Mouse (Mus musculus) hindbrain, embryonic 16.5 days (tissue): ENCODE data around the gene Rinl. TPM values are rescaled to one million over a fixed set of nuclear protein-coding genes. Genes with fewer than 3 reads are reported as not detected.

Experiments
- ATAC-seq: fragments of 200-750 bp; cut with Nextera tagmentation; 2 replicates; pipeline ENCODE4 v1.8.0; 2017; ENCODE audit warnings: moderate TSS enrichment, moderate library complexity
- H3K27ac ChIP-seq: fragments of 300-500 bp; sonication (generic); 2 replicates; pipeline ENCODE4 v1.5.1; 2014; ENCODE audit warnings: low read depth, mild to moderate bottlenecking, control low read depth, low read length, moderate library complexity
- H3K27me3 ChIP-seq: fragments of 300-500 bp; sonication (generic); replicated peaks from 2 replicates; pipeline ENCODE4 v1.6.1; 2014; ENCODE audit warnings: low read length; ENCODE audit not compliant: control insufficient read depth, insufficient read depth
- H3K36me3 ChIP-seq: fragments of 300-500 bp; sonication (generic); 2 replicates; pipeline ENCODE4 v1.6.1; 2014; ENCODE audit warnings: mild to moderate bottlenecking, low read length, moderate library complexity, mixed read lengths; ENCODE audit not compliant: control insufficient read depth, insufficient read depth
- H3K4me1 ChIP-seq: fragments of 300-500 bp; sonication (generic); 2 replicates; pipeline ENCODE4 v1.6.1; 2014; ENCODE audit warnings: low read depth, low read length; ENCODE audit not compliant: control insufficient read depth, insufficient read depth
- H3K4me2 ChIP-seq: fragments of 300-500 bp; sonication (generic); 2 replicates; pipeline ENCODE4 v1.6.1; 2014; ENCODE audit warnings: mild to moderate bottlenecking, low read length, control low read depth, moderate library complexity
- H3K4me3 ChIP-seq: fragments of 300-500 bp; sonication (generic); 2 replicates; pipeline ENCODE4 v1.5.1; 2014; ENCODE audit warnings: mild to moderate bottlenecking, low read length, control low read depth, moderate library complexity
- H3K9ac ChIP-seq: fragments of 300-500 bp; sonication (generic); 2 replicates; pipeline ENCODE4 v1.6.1; 2014; ENCODE audit warnings: low read depth, mild to moderate bottlenecking, control low read depth, low read length, moderate library complexity
- H3K9me3 ChIP-seq: fragments of 300-500 bp; sonication (generic); 2 replicates; pipeline ENCODE4 v1.6.1; 2014; ENCODE audit warnings: mild to moderate bottlenecking, low read length, moderate library complexity; ENCODE audit not compliant: control insufficient read depth
- WGBS: fragments of 180-500 bp; shearing (Covaris S2); extraction: QIAGEN DNeasy Blood & Tissue Kit; methylation state at CpG from one replicate; pipeline ENCODE4 v1.1.7; 2014; 5-methylcytosine and 5-hydroxymethylcytosine counted together
- polyA plus RNA-seq: library from polyadenylated mRNA; unstranded; fragments of >200 nt; fragmentation: Nextera tagmentation; extraction: Ambion mirVana; gene quantifications from 2 replicates; pipeline ENCODE4 v1.2.1, GENCODE M21; 2015

Gene Rinl
- polyA plus RNA-seq, 1 experiment from 2014 or later = 2.8 TPM

DNA sequence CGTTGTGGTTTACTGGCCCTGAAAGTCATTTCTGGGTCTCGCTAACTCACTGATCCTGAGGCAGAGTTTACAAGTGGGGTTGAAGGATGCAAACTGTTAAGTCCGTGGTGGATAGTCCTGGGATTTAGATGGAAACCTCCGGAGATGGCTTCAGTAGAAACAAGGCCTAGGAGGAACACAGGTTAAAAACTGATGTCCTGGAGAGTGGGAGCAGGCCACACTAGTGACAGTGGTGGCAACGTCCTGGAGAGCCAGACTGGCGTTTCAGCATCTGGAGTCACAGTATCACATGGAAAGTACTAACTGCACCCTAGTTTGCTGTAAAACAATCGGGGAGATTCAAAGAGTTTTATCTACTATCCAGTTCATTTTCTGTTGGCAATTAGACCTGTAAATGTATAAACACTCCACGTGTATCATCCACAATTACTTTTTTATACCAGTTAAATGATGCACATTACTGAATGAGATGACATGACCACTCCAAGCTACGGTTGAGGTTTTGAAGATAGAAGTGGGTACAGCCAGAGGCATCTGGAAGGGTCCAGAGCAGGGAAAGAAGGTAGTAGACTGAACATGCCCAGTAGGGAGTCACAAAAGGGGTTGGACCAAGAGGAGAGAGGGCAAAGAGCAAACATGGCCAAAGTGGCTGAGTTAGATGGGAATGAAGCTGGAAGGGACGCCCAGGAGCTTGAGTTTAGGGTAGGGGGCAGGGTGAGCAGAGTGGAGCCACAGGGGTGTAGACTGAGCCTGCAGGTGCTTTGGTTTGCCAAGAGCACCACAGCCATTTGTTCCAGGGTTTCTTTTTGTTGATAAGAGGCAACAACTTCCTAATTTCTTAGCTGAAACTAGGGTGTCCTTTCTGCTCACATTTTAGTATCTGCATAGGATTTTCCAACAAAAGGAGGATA lies 34.5 kb downstream of the Rinl start:
- Histone ChIP-seq H3K4me2 (no peak overlapping the region), H3K27ac (peak overlapping the region; percentile 44; the same call in 1 of the 2 replicates), H3K4me3 (no peak overlapping the region), H3K27me3 (no peaks in the 10 kb centered on the region), H3K9ac (no peak overlapping the region), H3K4me1 (peaks cover 18% of the 10 kb centered on the region), H3K36me3 (peaks cover 40% of the 10 kb centered on the region), H3K9me3 (no peaks in the 10 kb centered on the region)
- ATAC-seq = no peak
- 54% methylated on average over 10 of the region's 10 CpGs for WGBS

DNA sequence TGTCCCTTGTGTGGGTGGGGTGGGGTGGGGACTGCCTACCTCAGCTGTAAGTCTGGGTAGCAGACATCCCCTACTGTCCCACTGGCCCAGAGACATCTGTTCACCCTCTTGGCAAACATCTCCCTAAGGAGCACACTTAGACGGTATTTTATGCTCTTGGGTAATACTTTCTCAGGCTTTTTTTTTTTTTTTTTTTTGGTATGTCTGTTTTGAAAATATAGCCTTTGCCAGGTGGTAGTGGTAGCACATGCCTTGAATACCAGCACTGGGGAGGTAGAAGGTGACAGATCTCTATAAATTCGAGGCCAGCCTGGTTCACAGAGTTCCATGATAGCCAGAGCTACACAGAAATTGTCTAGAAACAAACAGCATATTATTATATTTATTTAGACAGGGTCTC lies 35.2 kb downstream of the Rinl start:
- ATAC-seq = no peak
- Histone ChIP-seq H3K9ac (no peak overlapping the region), H3K27me3 (no peaks in the 10 kb centered on the region), H3K9me3 (no peaks in the 10 kb centered on the region), H3K4me1 (peaks cover 18% of the 10 kb centered on the region), H3K4me2 (no peak overlapping the region), H3K27ac (no peak overlapping the region), H3K36me3 (peaks cover 33% of the 10 kb centered on the region), H3K4me3 (no peak overlapping the region)
- 41% methylated on average over 2 of the region's 2 CpGs for WGBS

DNA sequence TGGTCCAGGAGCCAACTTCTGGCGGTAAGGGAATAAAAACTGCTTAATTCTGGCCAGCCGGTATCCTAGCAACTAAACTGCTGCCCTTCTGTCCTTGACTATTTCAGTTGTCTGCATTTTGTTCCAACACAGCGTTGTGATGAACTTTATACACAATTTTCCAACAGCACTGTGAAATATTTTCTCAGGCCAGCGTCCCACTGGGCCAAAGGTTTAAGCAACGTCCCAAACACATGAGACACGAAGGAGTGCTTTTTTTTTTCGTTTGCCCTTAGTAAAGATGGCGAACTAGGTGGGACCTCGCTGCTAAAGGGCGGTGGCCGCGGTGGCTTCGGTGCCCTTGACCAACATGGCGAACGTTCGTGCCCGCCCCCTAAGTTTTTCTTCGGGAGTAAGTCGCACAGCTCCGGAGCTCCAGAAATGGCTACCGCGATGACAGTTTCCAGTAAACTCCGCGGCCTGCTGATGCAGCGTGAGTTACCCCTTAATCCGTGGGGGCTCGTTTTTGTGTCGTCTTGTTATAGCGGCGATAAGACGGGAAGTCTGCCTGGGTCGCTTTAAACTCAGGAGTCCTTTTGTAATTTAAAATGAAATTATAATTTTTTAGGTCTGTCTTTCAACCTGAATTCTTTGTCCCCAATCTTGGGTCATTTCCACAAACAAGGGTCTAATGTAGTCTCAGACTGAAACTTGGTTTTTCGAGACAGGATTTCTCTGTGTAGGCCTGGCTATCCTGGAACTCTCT lies 36.3 kb downstream of the Rinl start, which contains the start of gene Ech1:
Gene Ech1, plus strand, starts transcription at position 277 of the 745 bp plus-strand sequence.
- peak within 1 kb of the TSS; percentile 73 for H3K27ac ChIP-seq
- no peaks in the 10 kb centered on the region for H3K27me3 ChIP-seq
- H3K4me1 ChIP-seq = peaks cover 13% of the 10 kb centered on the region
- peak; percentile 91 for ATAC-seq
- H3K9ac ChIP-seq = peak within 1 kb of the TSS; percentile 70
- peak within 1 kb of the TSS; percentile 62 for H3K4me2 ChIP-seq
- H3K4me3 ChIP-seq = peak within 1 kb of the TSS; percentile 52
- 2% methylated on average over 33 of the region's 33 CpGs for WGBS
- H3K36me3 ChIP-seq = peaks cover 29% of the 10 kb centered on the region
- no peaks in the 10 kb centered on the region for H3K9me3 ChIP-seq

DNA sequence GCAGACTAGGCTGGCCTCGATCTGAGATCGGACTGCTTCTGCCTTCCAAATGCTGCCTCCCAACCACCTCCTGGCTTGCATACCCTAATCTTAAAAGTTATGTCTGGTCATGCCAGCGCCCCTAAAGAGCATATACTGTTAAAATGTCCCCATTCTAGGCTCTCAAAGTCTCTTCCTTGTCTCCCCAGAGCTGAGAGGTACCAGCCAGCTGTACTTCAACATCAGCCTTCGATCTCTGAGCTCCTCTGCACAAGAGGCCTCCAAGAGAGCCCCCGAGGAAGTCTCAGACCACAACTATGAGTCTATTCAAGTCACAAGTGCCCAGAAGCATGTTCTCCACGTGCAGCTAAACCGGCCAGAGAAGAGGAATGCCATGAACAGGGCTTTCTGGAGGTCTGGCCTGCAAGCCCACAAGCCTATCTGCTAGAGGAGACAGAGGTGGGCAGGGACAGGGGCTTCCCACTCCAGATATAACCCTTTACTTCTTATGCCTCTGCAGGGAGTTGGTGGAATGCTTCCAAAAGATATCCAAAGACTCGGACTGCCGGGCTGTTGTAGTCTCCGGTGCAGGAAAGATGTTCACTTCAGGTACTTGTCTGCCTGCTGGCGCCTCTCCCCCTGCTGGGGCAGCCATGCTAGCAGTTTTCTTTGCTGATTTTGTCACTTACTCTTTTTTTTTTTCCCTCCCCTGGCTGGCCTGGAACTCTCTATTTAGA lies 37.1 kb downstream of the Rinl start:
- 52% methylated on average over 11 of the region's 11 CpGs for WGBS
- Histone ChIP-seq H3K36me3 (peaks cover 28% of the 10 kb centered on the region), H3K4me3 (peak overlapping the region; percentile 52), H3K9ac (peak overlapping the region; percentile 70), H3K9me3 (no peaks in the 10 kb centered on the region), H3K4me1 (peaks cover 13% of the 10 kb centered on the region), H3K27ac (peak overlapping the region; percentile 73), H3K27me3 (no peaks in the 10 kb centered on the region), H3K4me2 (peak overlapping the region; percentile 62)
- no peak for ATAC-seq

DNA sequence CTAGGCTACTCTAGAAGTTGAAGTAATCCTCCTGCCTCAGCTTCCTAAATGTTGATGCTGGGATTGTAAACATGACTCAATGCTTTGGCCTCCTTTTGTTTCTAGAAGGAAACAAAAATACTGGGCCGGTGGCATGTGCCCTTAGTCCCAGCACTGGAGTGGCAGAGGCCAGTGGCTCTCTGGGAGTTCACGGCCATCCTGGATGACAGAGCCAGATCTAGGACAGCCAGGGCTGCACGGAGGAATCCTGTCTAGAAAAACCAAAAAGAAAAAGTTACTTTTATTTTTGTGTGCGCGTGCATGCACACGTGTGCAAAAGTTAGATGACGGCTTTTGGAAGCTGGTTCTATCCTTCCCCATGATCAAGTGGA lies 37.6 kb downstream of the Rinl start:
- 90% methylated on average over 7 of the region's 7 CpGs for WGBS
- no peak for ATAC-seq
- no peak overlapping the region for H3K4me3 ChIP-seq
- no peaks in the 10 kb centered on the region for H3K9me3 ChIP-seq
- peaks cover 28% of the 10 kb centered on the region for H3K36me3 ChIP-seq
- H3K27me3 ChIP-seq = no peaks in the 10 kb centered on the region
- H3K4me2 ChIP-seq = no peak overlapping the region
- peak overlapping the region; percentile 70; the same call in 1 of the 2 replicates for H3K9ac ChIP-seq
- no peak overlapping the region; the same call in 1 of the 2 replicates for H3K27ac ChIP-seq
- peaks cover 12% of the 10 kb centered on the region for H3K4me1 ChIP-seq

DNA sequence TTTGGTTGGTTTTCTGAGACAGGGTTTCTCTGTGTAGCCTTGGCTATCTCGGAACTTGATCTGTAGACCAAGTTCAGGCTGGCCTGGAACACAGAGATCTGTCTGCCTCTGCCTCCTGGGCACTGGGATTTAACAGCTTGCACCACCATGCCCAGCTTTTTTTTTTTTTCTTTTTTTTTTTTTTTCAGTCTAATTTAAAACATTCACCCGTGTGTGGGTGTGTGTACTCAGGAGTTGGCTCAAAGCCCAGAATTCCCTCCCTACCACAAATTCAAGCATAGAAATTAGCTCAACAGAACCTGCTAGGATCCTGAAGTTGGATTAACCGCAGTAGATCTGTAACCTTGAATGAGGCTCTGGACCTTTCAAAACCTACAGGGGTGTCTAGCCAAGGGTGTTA lies 38.6 kb downstream of the Rinl start:
- no peak overlapping the region for H3K4me3 ChIP-seq
- peaks cover 10% of the 10 kb centered on the region for H3K4me1 ChIP-seq
- WGBS = 59% methylated on average over 3 of the region's 3 CpGs
- no peak overlapping the region for H3K4me2 ChIP-seq
- H3K27ac ChIP-seq = no peak overlapping the region
- no peaks in the 10 kb centered on the region for H3K9me3 ChIP-seq
- no peak overlapping the region for H3K9ac ChIP-seq
- ATAC-seq = no peak
- H3K36me3 ChIP-seq = peaks cover 25% of the 10 kb centered on the region
- H3K27me3 ChIP-seq = no peaks in the 10 kb centered on the region

DNA sequence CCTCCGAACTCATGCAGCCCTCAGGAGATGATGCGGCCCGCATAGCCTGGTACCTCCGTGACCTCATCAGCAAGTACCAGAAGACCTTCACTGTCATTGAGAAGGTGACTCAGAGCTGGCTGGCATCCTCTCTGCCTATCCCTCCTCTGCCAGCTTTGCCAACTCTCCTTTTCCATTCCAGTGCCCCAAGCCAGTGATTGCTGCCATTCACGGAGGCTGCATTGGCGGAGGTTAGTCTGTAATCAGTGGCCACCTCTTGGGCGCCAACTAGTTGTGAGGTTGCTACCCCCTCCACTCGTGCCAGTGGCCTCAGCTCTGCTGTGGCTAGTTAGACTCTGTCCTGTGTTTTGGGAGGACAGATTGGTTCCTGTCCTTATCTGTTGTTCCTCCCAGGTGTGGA lies 41.1 kb downstream of the Rinl start:
- Histone ChIP-seq H3K36me3 (peaks cover 19% of the 10 kb centered on the region), H3K9ac (no peak overlapping the region), H3K9me3 (no peaks in the 10 kb centered on the region), H3K4me2 (no peak overlapping the region), H3K27me3 (no peaks in the 10 kb centered on the region), H3K4me1 (peaks cover 6% of the 10 kb centered on the region), H3K4me3 (no peak overlapping the region), H3K27ac (no peak overlapping the region)
- 93% methylated on average over 8 of the region's 8 CpGs for WGBS
- ATAC-seq = no peak

DNA sequence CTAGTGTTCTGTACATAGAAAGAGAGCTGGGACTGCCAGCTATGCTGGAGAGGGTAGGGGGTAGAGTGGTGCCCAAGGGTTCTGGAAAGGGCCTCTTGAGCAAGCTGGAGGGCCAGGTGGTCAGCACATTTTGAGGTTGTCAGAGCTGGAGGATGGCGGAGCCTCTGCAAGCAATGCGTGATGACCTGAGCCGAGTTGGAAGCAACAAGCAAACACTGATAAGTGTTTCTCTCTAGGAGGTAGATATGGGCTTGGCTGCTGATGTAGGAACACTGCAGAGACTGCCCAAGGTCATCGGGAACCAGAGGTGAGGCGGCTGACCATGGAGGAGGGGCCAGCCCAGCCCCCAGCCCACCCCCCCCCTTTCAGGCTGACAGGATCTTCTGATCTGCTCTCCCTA lies 42.2 kb downstream of the Rinl start:
- H3K4me2 ChIP-seq = no peak overlapping the region
- no peak overlapping the region for H3K4me3 ChIP-seq
- 89% methylated on average over 5 of the region's 5 CpGs for WGBS
- peaks cover 19% of the 10 kb centered on the region for H3K36me3 ChIP-seq
- no peaks in the 10 kb centered on the region for H3K27me3 ChIP-seq
- no peak overlapping the region for H3K27ac ChIP-seq
- no peaks in the 10 kb centered on the region for H3K9me3 ChIP-seq
- peaks cover 1% of the 10 kb centered on the region for H3K4me1 ChIP-seq
- no peak overlapping the region for H3K9ac ChIP-seq
- no peak for ATAC-seq
